Mouse (Mus musculus) right cerebral cortex, postnatal 36 days (tissue): ENCODE measurements around the gene Gm20696.
A peak's percentile ranks its signal among the peaks of the same experiment; 100 is the strongest.

Experiments used
- DNase-seq, 2 experiments: peaks; one replicate each; pipeline ENCODE4 v3.0.0; 2022; ENCODE audit warnings: low spot score in 2 of 2, mixed read lengths in 1 of 2

Gene Gm20696

GRCm38 (mm10) chr6:99394801-99395200, 271.8 kb downstream of the Gm20696 start:
- no peak for DNase-seq

GRCm38 (mm10) chr6:99392484-99392883, 274.1 kb downstream of the Gm20696 start:
- no peak for DNase-seq

- no peak for DNase-seq
These were observed 277.6 kb downstream of the Gm20696 start for GRCm38 (mm10) chr6:99388741-99389675.

GRCm38 (mm10) chr6:99388023-99388422, 278.6 kb downstream of the Gm20696 start:
- no peak for DNase-seq

GRCm38 (mm10) chr6:99385059-99385604, 281.5 kb downstream of the Gm20696 start:
- DNase-seq, result no peak

- DNase-seq, result no peak
These were observed 282.6 kb downstream of the Gm20696 start for GRCm38 (mm10) chr6:99383846-99384472.

GRCm38 (mm10) chr6:99380146-99380545, 286.5 kb downstream of the Gm20696 start:
- DNase-seq, result no peak

- no peak for DNase-seq
These were observed 287.4 kb downstream of the Gm20696 start for GRCm38 (mm10) chr6:99378997-99379710.

GRCm38 (mm10) chr6:99377716-99378115, 288.9 kb downstream of the Gm20696 start:
- DNase-seq, result no peak

- DNase-seq, result no peak
These were observed 289.5 kb downstream of the Gm20696 start for GRCm38 (mm10) chr6:99377131-99377530.

- no peak for DNase-seq
These were observed 289.9 kb downstream of the Gm20696 start for GRCm38 (mm10) chr6:99376721-99377120.

GRCm38 (mm10) chr6:99375865-99376264, 290.7 kb downstream of the Gm20696 start:
- peak; percentile 34 to 35 for DNase-seq

- DNase-seq, result no peak
These were observed 291.2 kb downstream of the Gm20696 start for GRCm38 (mm10) chr6:99375376-99375775.

- no peak for DNase-seq
These were observed 291.9 kb downstream of the Gm20696 start for GRCm38 (mm10) chr6:99374448-99375271.

- DNase-seq, result no peak
These were observed 294.2 kb downstream of the Gm20696 start for GRCm38 (mm10) chr6:99372427-99372826.

- DNase-seq, result no peak
These were observed 294.6 kb downstream of the Gm20696 start for GRCm38 (mm10) chr6:99372016-99372415.

- no peak for DNase-seq
These were observed 296.7 kb downstream of the Gm20696 start for GRCm38 (mm10) chr6:99369931-99370330.

- no peak for DNase-seq
These were observed 297.4 kb downstream of the Gm20696 start for GRCm38 (mm10) chr6:99369156-99369555.

GRCm38 (mm10) chr6:99368118-99368753, 298.4 kb downstream of the Gm20696 start:
- no peak for DNase-seq

GRCm38 (mm10) chr6:99364545-99364944, 302.1 kb downstream of the Gm20696 start:
- DNase-seq, result no peak

GRCm38 (mm10) chr6:99360581-99360980, 306.0 kb downstream of the Gm20696 start:
- DNase-seq, result no peak
